Mouse (Mus musculus): ENCODE data around the gene Fgfr2.
"Not testable (repeated sequence)": the region's sequence is repeated elsewhere in the genome, so short reads cannot be mapped to it uniquely, and the experiment has no call there.

Gene Fgfr2

DNA sequence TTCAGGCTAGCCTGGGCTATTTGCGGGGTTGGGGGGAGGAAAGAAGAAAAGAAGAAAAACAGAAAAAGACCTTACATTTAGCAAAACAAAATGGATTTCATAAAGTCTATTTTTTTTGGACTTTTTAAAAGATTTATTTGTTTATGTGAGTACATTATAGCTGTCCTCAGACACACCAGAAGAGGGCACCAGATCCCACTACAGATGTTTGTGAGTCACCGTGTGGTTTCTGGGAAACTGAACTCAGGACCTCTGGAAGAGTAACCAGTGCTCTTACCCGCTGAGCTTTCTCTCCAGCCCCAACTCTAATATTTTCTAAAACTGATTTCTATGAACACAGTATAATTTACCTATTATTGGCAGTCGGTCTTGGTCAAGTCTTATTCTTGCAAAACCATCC, 2588.0 kb downstream of the Fgfr2 start:
- DNase-seq = no peak

- DNase-seq = peak; percentile 81
Measured at GRCm38 (mm10) chr7:130533316-130534260, 2589.6 kb downstream of the Fgfr2 start.

DNA sequence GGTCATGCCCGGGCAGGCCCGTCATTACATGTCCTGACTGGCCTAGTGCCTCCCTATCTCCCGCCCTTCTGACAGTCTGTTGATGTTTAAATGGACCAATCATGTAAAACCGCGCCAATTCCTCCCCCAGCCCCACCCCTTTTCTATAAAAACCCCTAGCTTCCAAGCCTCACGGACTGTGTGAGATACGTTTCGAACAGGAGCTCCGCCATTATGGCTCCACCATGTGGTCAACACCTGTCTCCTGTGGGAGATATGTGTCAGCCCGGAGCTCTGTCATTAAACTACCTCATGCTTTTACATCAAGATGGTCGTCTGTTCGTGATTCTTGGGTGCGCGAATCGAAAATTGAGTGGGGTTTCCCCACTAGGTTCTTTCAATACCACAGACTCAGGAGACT, 2592.0 kb downstream of the Fgfr2 start:
- DNase-seq = not testable (repeated sequence)

GRCm38 (mm10) chr7:130527306-130527705, 2595.8 kb downstream of the Fgfr2 start:
- DNase-seq = no peak

- no peak for DNase-seq
Measured at GRCm38 (mm10) chr7:130523451-130523850, 2599.7 kb downstream of the Fgfr2 start.

GRCm38 (mm10) chr7:130520812-130521422, 2602.2 kb downstream of the Fgfr2 start:
- peak; percentile 73 for DNase-seq

DNA sequence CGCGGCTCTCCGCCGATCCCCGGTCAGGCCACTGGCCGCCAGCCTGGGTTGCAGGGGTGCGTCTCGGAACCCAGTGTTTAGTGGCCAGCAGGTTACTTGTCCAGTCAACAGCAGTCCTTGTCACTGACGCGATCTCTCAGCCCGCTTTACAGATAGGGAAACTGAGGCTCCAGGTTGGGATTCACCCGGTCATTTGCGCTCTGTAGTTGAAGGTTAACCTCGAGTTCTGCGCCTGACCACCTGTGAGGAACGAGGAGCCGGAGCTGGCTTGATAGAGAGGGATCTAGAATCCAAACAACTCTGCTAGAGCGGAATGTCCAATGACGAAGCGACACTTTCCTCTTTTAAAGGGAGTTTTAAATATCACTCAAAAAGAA, 2603.1 kb downstream of the Fgfr2 start, which contains the start of gene Ate1:
Gene Ate1, minus strand, starts transcription at position 321 of the 377 bp plus-strand sequence.
- DNase-seq = no peak

DNA sequence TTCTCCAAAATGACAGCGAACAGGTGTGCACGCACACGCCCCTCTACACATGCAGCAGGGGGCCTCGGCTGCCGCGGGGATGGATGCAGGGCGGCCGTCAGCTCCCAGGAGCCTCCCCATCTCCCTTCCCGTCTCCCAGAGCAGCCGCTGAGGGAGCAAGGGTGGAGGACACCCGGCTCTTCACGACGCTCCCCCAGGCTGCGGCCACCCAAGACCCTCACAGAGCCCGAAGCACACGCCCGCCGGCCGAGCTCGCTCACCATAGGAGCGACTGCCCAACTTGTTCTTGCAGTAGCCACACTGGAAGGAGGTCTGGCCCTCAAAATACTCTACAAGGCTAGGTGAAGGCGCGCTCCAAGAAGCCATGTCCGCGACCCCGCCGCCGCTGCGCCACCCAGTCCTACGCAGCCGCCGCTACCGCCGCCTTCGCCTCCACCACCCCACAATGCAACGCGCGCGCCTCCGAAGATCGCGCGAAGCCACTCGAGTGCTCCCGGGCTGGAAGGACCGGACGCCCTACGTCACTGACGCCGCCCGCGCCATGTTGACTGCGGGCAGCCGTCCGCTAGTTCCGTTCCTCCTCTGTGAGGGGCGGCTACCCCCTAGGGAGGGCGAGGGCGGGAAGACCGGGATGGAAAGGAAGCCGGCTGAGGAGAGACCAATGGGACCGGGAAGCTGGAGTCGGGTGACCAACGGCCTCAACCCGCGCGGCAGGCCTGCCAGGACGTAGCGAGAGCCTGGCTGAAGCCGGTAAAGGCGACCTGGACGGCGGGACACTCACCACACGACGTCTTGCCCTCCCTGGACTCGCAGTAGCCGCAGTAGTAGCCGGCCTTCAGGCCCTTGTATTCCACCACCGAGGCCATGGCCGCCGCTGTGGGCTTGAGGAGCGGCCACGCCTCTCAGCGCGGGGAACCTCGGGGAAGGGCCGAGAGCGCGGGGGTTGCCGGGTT, 2603.8 kb downstream of the Fgfr2 start:
- peak; percentile 96 for DNase-seq

GRCm38 (mm10) chr7:130518213-130519095, 2604.7 kb downstream of the Fgfr2 start:
- DNase-seq = no peak

DNA sequence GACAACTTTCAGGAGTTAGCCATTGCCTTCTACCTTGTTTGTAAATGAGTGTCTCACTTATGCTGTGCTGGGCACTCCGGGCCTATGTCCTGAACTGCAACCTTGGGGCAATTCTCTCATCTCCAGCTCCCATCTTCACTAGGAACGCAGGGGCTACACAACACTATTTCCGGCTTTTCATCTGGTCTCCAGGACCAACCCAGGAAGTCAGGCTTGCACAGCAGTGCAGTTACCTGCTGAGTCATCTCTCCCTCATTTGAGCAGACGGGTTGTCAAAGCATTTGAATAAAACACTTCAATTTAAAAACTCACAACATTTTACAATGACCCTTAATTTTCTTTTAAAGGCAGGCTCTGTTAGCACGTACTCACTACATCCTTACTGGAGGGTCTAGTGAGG, 2612.9 kb downstream of the Fgfr2 start:
- DNase-seq = no peak

GRCm38 (mm10) chr7:130503006-130503405, 2620.1 kb downstream of the Fgfr2 start:
- DNase-seq = no peak

DNA sequence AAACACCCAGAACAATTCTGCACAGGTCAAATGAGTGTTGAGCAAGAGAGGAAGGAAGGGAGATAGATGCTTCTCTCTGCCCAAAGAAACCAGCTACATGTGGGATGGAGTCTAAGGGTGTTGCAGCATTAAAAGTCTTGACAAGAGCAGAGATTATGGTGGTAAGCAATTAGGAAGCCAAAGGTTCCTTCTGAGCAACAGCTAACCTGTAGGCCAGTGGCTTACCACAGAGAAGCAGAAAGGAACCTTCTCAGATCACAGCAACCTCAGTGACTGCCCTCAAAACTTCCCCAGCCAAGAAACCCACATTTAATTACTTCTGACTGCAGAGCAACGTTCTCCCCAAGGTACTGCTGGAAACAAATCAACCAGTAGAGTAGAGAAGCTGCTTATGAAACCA, 2621.7 kb downstream of the Fgfr2 start:
- DNase-seq = no peak

- DNase-seq = no peak
Measured at GRCm38 (mm10) chr7:130493346-130493745, 2629.8 kb downstream of the Fgfr2 start.

GRCm38 (mm10) chr7:130492026-130492425, 2631.1 kb downstream of the Fgfr2 start:
- no peak for DNase-seq

- DNase-seq = not testable (repeated sequence)
Measured at GRCm38 (mm10) chr7:130479003-130479402, 2644.1 kb downstream of the Fgfr2 start.

- DNase-seq = peak; percentile 12
Measured at GRCm38 (mm10) chr7:130475970-130476369, 2647.2 kb downstream of the Fgfr2 start.

- no peak for DNase-seq
Measured at GRCm38 (mm10) chr7:130473881-130474280, 2649.3 kb downstream of the Fgfr2 start.

GRCm38 (mm10) chr7:130472683-130473082, 2650.5 kb downstream of the Fgfr2 start:
- DNase-seq = no peak

DNA sequence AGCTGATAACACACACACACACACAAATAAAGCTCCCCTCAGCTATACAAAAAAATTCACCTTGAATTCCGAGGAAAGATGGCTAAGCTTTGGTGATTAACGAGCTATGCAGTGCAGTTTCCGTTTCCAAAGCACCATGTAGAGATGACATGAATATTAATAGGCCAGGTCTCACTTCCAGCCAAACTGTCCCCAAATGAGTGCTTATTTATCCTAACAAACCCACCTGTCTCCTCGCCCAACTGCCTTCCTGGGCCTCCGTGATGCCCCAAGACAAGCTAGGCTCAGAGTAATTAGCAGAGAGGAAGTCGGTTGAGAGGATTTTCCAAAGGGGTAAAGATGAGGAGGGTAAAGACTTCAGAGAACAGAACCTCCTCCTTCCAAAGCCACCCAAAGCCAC, 2652.1 kb downstream of the Fgfr2 start:
- DNase-seq = no peak

GRCm38 (mm10) chr7:130455587-130456246, 2667.4 kb downstream of the Fgfr2 start:
- DNase-seq = no peak

DNA sequence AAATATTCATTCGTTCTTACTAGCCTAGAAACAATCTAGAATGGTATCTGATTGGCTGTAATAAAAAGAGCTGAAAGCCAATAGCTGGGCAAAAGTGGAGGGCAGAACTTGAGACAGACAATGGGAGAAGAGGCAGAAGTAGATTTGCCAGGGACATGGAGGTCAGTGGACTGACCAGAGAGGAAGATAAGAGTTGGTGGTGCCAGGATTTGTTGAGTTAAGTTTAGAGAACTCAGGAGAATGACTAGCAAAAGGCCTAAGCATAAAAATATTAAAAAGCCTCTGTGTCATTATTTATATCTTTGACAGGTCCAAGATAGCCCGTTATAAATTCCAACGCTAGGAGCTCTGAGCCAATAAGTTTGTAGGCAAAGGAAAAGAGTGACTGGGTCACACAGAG, 2668.9 kb downstream of the Fgfr2 start:
- no peak for DNase-seq

All from kidney, adult 11 months (tissue).